Mouse (Mus musculus) gastrocnemius, adult 18-20 months (tissue): ENCODE data around the gene Shisal1. TPM values are rescaled to one million over a fixed set of nuclear protein-coding genes. Genes with fewer than 3 reads are reported as not detected.

Experiments used
- total RNA-seq, 2 experiments: library from RNA; stranded (reverse); gene quantifications; 2 replicates each; pipeline ENCODE4 v1.2.3; 2021

Shisal1 gene
- total RNA-seq, 2 experiments from 2014 or later, result 0.38 to 0.57 TPM

Other genes with a start within 250 kb of the Shisal1 start
- 10 to 100 TPM; 35.7 to 58.2 TPM for gene Parvb, start 215.1 kb downstream of the Shisal1 start, total RNA-seq
- gene Parvg, start 123.1 kb downstream of the Shisal1 start, total RNA-seq, result 1 to 10 TPM; 1.0 to 1.4 TPM
- gene Rtl6, start 110.7 kb upstream of the Shisal1 start, total RNA-seq, result 1 to 10 TPM; 4.0 to 4.1 TPM
- 1 to 10 TPM; 2.4 to 3.2 TPM for gene Prr5, start 222.5 kb upstream of the Shisal1 start, total RNA-seq